Mouse (Mus musculus) embryonic facial prominence, embryonic 13.5 days (tissue): ENCODE measurements around the gene Naa80. TPM values are rescaled to one million over a fixed set of nuclear protein-coding genes. Genes with fewer than 3 reads are reported as not detected.
"Not testable (repeated sequence)": the region's sequence is repeated elsewhere in the genome, so short reads cannot be mapped to it uniquely, and the experiment has no call there.

ENCODE experiments used
- ATAC-seq: fragments of 200-750 bp; cut with Nextera tagmentation; 2 replicates; pipeline ENCODE4 v1.8.0; 2017; ENCODE audit warnings: low read depth; ENCODE audit not compliant: insufficient number of reproducible peaks, insufficient read depth, low FRiP score, low TSS enrichment
- H3K27ac ChIP-seq: fragments of 300-500 bp; sonication (generic); 2 replicates; pipeline ENCODE4 v1.5.1; 2015; ENCODE audit warnings: moderate library complexity, mild to moderate bottlenecking, inconsistent platforms
- H3K27me3 ChIP-seq: fragments of 300-500 bp; sonication (generic); 2 replicates; pipeline ENCODE4 v1.6.1; 2015; ENCODE audit warnings: mild to moderate bottlenecking, inconsistent platforms
- H3K36me3 ChIP-seq: fragments of 300-500 bp; sonication (generic); 2 replicates; pipeline ENCODE4 v1.6.1; 2015; ENCODE audit warnings: mild to moderate bottlenecking, inconsistent platforms
- H3K4me1 ChIP-seq: fragments of 300-500 bp; sonication (generic); 2 replicates; pipeline ENCODE4 v1.6.1; 2015; ENCODE audit warnings: inconsistent platforms
- H3K4me2 ChIP-seq: fragments of 300-500 bp; sonication (generic); 2 replicates; pipeline ENCODE4 v1.6.1; 2015; ENCODE audit warnings: moderate library complexity, mild to moderate bottlenecking, inconsistent platforms
- H3K4me3 ChIP-seq: fragments of 300-500 bp; sonication (generic); 2 replicates; pipeline ENCODE4 v1.5.1; 2015; ENCODE audit warnings: mild to moderate bottlenecking, inconsistent platforms
- H3K9ac ChIP-seq: fragments of 300-500 bp; sonication (generic); 2 replicates; pipeline ENCODE4 v1.6.1; 2015; ENCODE audit warnings: mild to moderate bottlenecking, inconsistent platforms
- H3K9me3 ChIP-seq: fragments of 300-500 bp; sonication (generic); 2 replicates; pipeline ENCODE4 v1.6.1; 2016; ENCODE audit warnings: inconsistent platforms
- WGBS: fragments of 180-500 bp; shearing (Covaris S2); methylation state at CpG from one replicate; pipeline ENCODE4 v1.1.7; 2015; ENCODE audit warnings: mixed read lengths; 5-methylcytosine and 5-hydroxymethylcytosine counted together
- polyA plus RNA-seq: library from polyadenylated mRNA; unstranded; fragments of >200 nt; fragmentation: Nextera tagmentation; extraction: Ambion mirVana; gene quantifications from 2 replicates; pipeline ENCODE4 v1.2.1, GENCODE M21; 2015

Naa80 gene
- polyA plus RNA-seq, 1 experiment from 2014 or later, result 22.5 TPM

GRCm38 (mm10) chr9:107566855-107567254 lies 11.8 kb upstream of the Naa80 start:
- no peaks in the 10 kb centered on the region for H3K27me3 ChIP-seq
- H3K4me1 ChIP-seq, result peaks cover 63% of the 10 kb centered on the region
- H3K36me3 ChIP-seq, result peaks cover 37% of the 10 kb centered on the region
- WGBS, result 57% methylated on average over 3 of the region's 3 CpGs
- H3K4me3 ChIP-seq, result peak overlapping the region; percentile 83; the same call in 1 of the 2 replicates
- H3K27ac ChIP-seq, result peak overlapping the region; percentile 91
- ATAC-seq, result no peak
- H3K9me3 ChIP-seq, result no peaks in the 10 kb centered on the region
- H3K9ac ChIP-seq, result no peak overlapping the region; the same call in 1 of the 2 replicates
- H3K4me2 ChIP-seq, result peak overlapping the region; percentile 88; the same call in 1 of the 2 replicates

DNA sequence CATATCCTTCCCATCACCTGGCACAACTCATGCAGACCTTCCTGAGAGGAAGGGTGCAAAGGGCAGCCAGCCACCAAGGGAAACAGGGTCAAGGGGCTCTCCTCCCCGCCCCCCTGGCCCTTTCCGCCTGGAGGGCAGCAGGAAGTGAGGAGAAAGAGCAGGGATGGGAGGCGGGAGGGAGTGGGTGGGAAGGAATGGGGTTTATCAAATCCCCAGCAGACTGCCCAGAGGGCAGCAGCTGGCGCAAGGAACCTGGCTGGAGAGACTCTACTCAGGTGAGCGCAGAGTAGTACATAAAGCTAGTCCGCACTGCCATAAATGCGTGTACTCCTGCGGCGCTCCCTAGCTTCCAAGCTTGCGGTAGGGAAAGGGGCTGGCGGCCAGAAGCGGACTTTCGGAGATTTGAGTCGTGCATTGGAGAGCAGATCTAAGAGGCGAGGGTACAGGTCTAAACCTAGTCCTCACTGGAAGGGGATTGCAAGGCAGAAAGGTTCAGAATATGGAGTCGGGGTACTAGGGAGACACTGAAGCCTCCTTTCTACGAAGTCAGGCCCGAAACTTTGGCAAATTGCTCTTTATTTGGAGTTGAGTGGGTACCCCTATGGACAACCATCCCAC lies 10.9 kb upstream of the Naa80 start, which contains the start of gene Hyal2:
Gene Hyal2 (plus strand): TSS at position 244 of the 618 bp plus-strand sequence.
- no peak for ATAC-seq
- peaks cover 62% of the 10 kb centered on the region for H3K4me1 ChIP-seq
- peak within 1 kb of the TSS; percentile 84 for H3K9ac ChIP-seq
- no peaks in the 10 kb centered on the region for H3K9me3 ChIP-seq
- peak within 1 kb of the TSS; percentile 91 for H3K27ac ChIP-seq
- H3K4me2 ChIP-seq, result peak within 1 kb of the TSS; percentile 88
- H3K4me3 ChIP-seq, result peak within 1 kb of the TSS; percentile 83
- no peaks in the 10 kb centered on the region for H3K27me3 ChIP-seq
- H3K36me3 ChIP-seq, result peaks cover 41% of the 10 kb centered on the region
- 5% methylated on average over 18 of the region's 18 CpGs for WGBS

DNA sequence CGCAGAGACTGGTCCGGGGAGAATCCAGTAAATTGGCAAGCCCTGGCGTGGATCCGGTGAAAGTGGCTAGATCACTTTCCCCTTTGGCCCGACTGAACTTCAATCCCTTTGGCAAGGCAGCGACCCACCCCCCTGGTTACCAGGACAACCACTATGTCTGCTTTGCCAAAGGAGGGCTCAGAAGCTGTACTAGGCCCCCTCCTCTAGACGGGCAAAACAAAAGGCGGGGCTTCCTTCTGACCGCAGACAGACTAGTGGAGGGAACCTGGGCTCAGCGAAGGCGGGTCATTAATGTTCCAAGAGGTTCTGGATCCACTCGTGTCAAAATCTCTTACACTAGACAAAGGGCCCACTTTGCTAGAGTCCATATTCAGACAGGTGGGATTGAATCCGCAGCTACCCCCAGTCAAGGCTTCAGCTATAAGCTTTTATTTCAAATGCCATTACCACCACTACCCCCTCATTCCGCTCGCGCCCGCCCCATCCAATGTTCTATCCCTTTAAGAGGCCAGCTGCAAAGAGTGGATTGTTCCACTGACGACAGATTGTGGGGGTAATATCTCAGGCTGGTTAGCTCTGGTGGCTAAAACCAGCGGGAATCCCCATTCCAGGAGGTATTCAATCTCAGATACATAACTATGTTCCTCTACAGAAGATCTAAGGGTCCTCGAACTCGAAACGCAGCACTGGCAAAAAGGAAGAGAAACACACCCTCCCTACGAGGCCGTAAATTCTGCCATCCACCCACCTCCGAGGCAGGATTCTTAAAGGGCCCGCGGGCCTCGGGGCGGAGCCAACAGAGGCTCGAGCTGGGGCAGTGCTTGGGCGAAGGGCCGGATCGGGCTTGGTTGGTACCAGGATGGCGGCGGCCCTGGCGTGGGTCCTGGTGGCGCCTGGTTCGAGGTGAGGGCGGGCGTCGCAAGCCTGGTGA lies 10.1 kb upstream of the Naa80 start:
- Histone ChIP-seq H3K4me3 (peak overlapping the region; percentile 83), H3K36me3 (peaks cover 48% of the 10 kb centered on the region), H3K4me1 (peaks cover 58% of the 10 kb centered on the region), H3K9me3 (no peaks in the 10 kb centered on the region), H3K4me2 (peak overlapping the region; percentile 88), H3K27me3 (no peaks in the 10 kb centered on the region), H3K27ac (peak overlapping the region; percentile 91), H3K9ac (peak overlapping the region; percentile 84)
- under 1% methylated on average over 41 of the region's 41 CpGs for WGBS
- ATAC-seq, result peak; percentile 82

GRCm38 (mm10) chr9:107569270-107569669 lies 9.4 kb upstream of the Naa80 start:
- peak overlapping the region; percentile 88 for H3K4me2 ChIP-seq
- H3K9ac ChIP-seq, result peak overlapping the region; percentile 84
- H3K4me1 ChIP-seq, result peaks cover 51% of the 10 kb centered on the region
- peaks cover 52% of the 10 kb centered on the region for H3K36me3 ChIP-seq
- H3K9me3 ChIP-seq, result no peaks in the 10 kb centered on the region
- no peaks in the 10 kb centered on the region for H3K27me3 ChIP-seq
- no peak for ATAC-seq
- under 1% methylated on average over 23 of the region's 23 CpGs for WGBS
- peak overlapping the region; percentile 91 for H3K27ac ChIP-seq
- peak overlapping the region; percentile 83 for H3K4me3 ChIP-seq

DNA sequence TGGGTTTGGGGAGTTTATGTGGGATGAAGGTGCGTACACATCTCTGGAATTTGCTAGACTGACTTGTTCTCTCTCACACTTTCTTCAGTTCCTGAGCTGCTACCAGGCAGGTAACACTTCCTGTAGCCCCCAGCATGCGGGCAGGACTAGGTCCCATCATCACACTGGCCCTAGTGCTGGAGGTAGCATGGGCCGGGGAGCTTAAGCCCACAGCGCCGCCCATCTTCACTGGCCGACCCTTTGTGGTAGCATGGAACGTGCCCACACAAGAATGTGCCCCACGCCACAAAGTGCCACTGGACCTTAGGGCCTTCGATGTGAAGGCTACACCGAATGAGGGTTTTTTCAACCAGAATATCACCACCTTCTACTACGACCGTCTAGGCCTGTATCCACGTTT lies 8.7 kb upstream of the Naa80 start:
- 45% methylated on average over 13 of the region's 13 CpGs for WGBS
- ATAC-seq, result no peak

GRCm38 (mm10) chr9:107570845-107571244 lies 7.8 kb upstream of the Naa80 start:
- Histone ChIP-seq H3K9ac (peak overlapping the region; percentile 84), H3K4me1 (peaks cover 44% of the 10 kb centered on the region), H3K4me3 (peak overlapping the region; percentile 83), H3K27me3 (no peaks in the 10 kb centered on the region), H3K36me3 (peaks cover 45% of the 10 kb centered on the region), H3K9me3 (no peaks in the 10 kb centered on the region), H3K4me2 (peak overlapping the region; percentile 88), H3K27ac (peak overlapping the region; percentile 91; the same call in 1 of the 2 replicates)
- no peak for ATAC-seq
- 89% methylated on average over 21 of the region's 21 CpGs for WGBS

More for the DNA sequence above, 8.7 kb upstream of the Naa80 start:
- no peaks in the 10 kb centered on the region for H3K27me3 ChIP-seq
- H3K9me3 ChIP-seq, result no peaks in the 10 kb centered on the region
- peaks cover 52% of the 10 kb centered on the region for H3K36me3 ChIP-seq
- H3K4me1 ChIP-seq, result peaks cover 49% of the 10 kb centered on the region
- H3K4me3 ChIP-seq, result peak overlapping the region; percentile 83
- H3K4me2 ChIP-seq, result peak overlapping the region; percentile 88
- H3K9ac ChIP-seq, result peak overlapping the region; percentile 84
- peak overlapping the region; percentile 91 for H3K27ac ChIP-seq

- 95% methylated on average over 22 of the region's 22 CpGs for WGBS
- Histone ChIP-seq H3K4me3 (peak overlapping the region; percentile 83; the same call in 1 of the 2 replicates), H3K4me2 (peak overlapping the region; percentile 88)
These were observed 7.0 kb upstream of the Naa80 start for GRCm38 (mm10) chr9:107571534-107572326.

DNA sequence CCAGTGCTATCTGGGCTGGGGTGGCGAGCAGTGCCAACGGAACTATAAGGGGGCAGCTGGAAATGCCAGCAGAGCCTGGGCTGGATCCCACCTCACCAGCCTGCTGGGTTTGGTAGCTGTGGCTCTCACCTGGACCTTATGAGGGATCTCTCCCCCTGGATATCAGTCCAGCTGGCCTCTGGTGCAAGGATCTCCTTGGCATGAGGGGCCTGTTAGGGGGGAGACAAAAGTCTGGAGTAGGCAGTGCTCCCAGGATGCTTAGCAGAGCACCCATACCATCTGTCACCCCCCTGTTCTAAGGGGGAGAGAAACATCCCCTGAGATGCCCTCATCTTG lies 6.4 kb upstream of the Naa80 start:
- Histone ChIP-seq H3K36me3 (peaks cover 42% of the 10 kb centered on the region), H3K27me3 (no peaks in the 10 kb centered on the region), H3K4me1 (peaks cover 50% of the 10 kb centered on the region), H3K9ac (0 out of 2 replicates have a peak overlapping the region, but pooled peaks have one; percentile 40), H3K4me2 (no peak overlapping the region), H3K9me3 (no peaks in the 10 kb centered on the region), H3K27ac (no peak overlapping the region), H3K4me3 (0 out of 2 replicates have a peak overlapping the region, but pooled peaks have one; percentile 4)
- ATAC-seq, result no peak
- WGBS, result 91% methylated on average over 2 of the region's 2 CpGs

More at GRCm38 (mm10) chr9:107571534-107572326, 7.0 kb upstream of the Naa80 start:
- Histone ChIP-seq H3K9ac (0 out of 2 replicates have a peak overlapping the region, but pooled peaks have one; percentile 40), H3K4me1 (peaks cover 50% of the 10 kb centered on the region), H3K27ac (no peak overlapping the region), H3K27me3 (no peaks in the 10 kb centered on the region), H3K9me3 (no peaks in the 10 kb centered on the region), H3K36me3 (peaks cover 42% of the 10 kb centered on the region)
- ATAC-seq, result no peak

DNA sequence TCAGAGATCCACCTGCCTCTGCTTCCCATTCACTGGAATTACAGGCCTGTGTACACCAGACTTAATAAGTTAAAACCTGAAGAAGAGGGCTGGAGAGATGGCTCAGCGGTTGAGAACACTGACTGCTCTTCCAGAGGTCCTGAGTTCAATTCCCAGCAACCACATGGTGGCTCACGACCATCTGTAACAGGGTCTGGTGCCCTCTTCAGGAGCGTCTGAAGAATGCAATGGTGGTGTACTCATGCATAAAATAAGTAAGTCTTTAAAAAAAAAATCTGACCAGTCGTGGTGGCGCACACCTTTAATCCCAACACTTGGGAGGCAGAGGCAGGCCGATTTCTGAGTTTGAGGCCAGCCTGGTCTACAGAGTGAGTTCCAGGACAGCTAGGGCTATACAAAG lies 4.9 kb upstream of the Naa80 start:
- H3K9ac ChIP-seq, H3K27me3 ChIP-seq, H3K27ac ChIP-seq, H3K4me3 ChIP-seq, H3K4me2 ChIP-seq, H3K9me3 ChIP-seq, ATAC-seq: not testable (repeated sequence)
- H3K36me3 ChIP-seq, result peaks cover 42% of the 10 kb centered on the region
- H3K4me1 ChIP-seq, result peaks cover 52% of the 10 kb centered on the region
- WGBS, result 85% methylated on average over 6 of the region's 6 CpGs

GRCm38 (mm10) chr9:107575579-107576356 lies 2.9 kb upstream of the Naa80 start:
- no peak overlapping the region for H3K4me3 ChIP-seq
- H3K4me2 ChIP-seq, result peak overlapping the region; percentile 64
- no peaks in the 10 kb centered on the region for H3K9me3 ChIP-seq
- no peaks in the 10 kb centered on the region for H3K27me3 ChIP-seq
- peak overlapping the region; percentile 83 for H3K27ac ChIP-seq
- H3K9ac ChIP-seq, result peak overlapping the region; percentile 72; the same call in 1 of the 2 replicates
- H3K36me3 ChIP-seq, result peaks cover 38% of the 10 kb centered on the region
- peaks cover 58% of the 10 kb centered on the region for H3K4me1 ChIP-seq
- WGBS, result 72% methylated on average over 14 of the region's 14 CpGs
- no peak for ATAC-seq
